Mouse (Mus musculus): ENCODE results near the gene Nedd9. TPM values are rescaled to one million over a fixed set of nuclear protein-coding genes. Genes with fewer than 3 reads are reported as not detected.

Nedd9 gene
- total and polyA plus RNA-seq, 3 experiments = 0.49 to 1.4 TPM; not detected in 1

DNA sequence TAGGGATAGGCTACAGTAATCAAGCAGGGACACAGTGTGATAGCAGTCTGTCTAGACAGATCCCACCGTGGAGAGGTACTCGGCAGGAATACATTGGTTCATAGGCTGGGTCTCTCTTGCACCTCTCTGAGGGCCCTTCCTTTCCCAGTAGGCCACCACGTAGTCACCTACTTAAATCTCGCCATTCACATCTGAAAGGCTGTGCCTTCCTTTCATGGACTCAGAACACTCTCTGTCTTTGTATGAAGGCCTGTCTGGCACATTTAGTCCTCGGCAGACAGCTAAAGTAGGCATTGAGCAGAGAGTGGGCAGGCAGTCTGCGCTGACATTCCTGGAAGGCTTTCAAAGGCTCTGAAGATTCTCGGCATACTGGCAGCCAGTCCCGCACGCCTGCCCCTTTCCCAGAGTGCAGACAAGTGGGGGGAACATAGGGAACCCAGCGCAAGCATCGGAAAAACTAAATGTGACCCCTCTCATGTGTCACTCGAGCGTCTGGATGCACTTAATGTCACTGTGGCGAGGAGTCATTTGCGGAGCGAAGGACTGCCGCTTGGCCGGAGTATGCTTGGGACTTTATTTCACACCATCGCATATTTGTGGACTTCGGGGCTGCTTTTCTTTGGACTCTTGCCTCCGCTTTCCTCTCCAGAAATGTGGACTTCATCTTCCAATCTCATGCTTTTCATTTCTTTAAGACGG, 147.4 kb downstream of the Nedd9 start:
- H3K4me3 ChIP-seq (ENCODE audit: low read depth, low read length) = no peak overlapping the region
- DNase-seq (ENCODE audit: low spot score) = no peak
- ATAC-seq (ENCODE audit: extremely low read depth, insufficient number of reproducible peaks, low FRiP score, poor library complexity, severe bottlenecking) = no peak
- no peaks in the 10 kb centered on the region for H3K36me3 ChIP-seq (replicated peaks)
- no peak for TF ChIP-seq GATA1 (IDR thresholded peaks at IDR 0.05; ENCODE audit: borderline replicate concordance, low read length)
- no peak for TF ChIP-seq CTCF (IDR thresholded peaks at IDR 0.05; ENCODE audit: low read depth, low read length)
- no peak for TF ChIP-seq POLR2AphosphoS5 (IDR thresholded peaks at IDR 0.05; ENCODE audit: insufficient replicate concordance, low read depth, low read length)
- no peak for TF ChIP-seq TAL1 (conservative IDR thresholded peaks at IDR 0.05; ENCODE audit: low read depth, low read length)
- no peak for TF ChIP-seq GATA2 (IDR thresholded peaks at IDR 0.05; ENCODE audit: borderline replicate concordance, low read depth, low read length)
- H3K27me3 ChIP-seq (ENCODE audit: insufficient read depth, low read length) = no peaks in the 10 kb centered on the region
- no peaks in the 10 kb centered on the region for H3K9me3 ChIP-seq (replicated peaks)
- H3K4me1 ChIP-seq (ENCODE audit: insufficient read depth, low read depth, low read length) = no peaks in the 10 kb centered on the region

DNA sequence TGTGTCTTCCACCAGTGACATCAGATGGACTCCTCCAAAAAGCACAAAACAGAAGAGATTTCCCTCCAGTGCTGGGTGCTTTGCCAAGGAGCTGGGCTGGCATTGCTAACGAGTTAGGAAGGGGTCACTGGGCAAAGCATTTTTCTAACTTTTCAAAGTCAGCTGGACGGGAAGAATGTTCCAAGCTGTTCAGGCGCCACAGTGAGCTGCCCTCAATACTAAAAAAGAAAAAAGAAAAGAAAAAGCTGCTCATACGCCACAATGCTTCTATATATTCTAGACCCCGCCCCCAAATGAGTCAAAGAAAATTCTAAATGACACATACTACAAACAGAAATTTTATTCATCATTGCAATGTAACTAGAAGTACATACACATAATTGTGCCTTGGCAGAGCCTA, 148.0 kb downstream of the Nedd9 start:
- Histone ChIP-seq H3K27me3 (ENCODE audit: insufficient read depth, low read length) (no peaks in the 10 kb centered on the region), H3K36me3 (replicated peaks) (no peaks in the 10 kb centered on the region), H3K4me3 (ENCODE audit: low read depth, low read length) (no peak overlapping the region), H3K4me1 (ENCODE audit: insufficient read depth, low read depth, low read length) (no peaks in the 10 kb centered on the region), H3K9me3 (replicated peaks) (no peaks in the 10 kb centered on the region)
- ATAC-seq (ENCODE audit: extremely low read depth, insufficient number of reproducible peaks, low FRiP score, poor library complexity, severe bottlenecking) (no peak), DNase-seq (ENCODE audit: low spot score) (no peak)
- TF ChIP-seq GATA2 (IDR thresholded peaks at IDR 0.05; ENCODE audit: borderline replicate concordance, low read depth, low read length) (no peak), GATA1 (IDR thresholded peaks at IDR 0.05; ENCODE audit: borderline replicate concordance, low read length) (no peak)

DNA sequence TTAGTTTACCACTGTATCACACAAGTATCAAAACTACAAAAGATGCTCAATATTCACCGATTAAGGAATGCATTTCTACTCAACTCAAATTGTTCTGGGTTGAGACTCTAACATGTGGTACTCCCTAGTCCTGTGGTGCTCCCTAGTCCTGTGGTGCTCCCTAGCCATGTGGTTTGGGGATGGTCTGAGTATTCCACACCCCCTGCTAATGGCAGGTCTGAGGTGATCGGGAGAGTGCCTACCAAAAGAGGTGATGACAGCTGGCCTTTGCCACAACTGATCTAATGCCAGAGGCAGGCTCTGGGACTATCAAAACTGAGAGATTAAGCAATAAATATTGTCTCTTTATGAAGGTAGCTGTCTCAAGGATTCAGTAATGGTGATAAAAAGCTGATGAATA, 149.8 kb downstream of the Nedd9 start:
- no peak for TF ChIP-seq GATA1 (IDR thresholded peaks at IDR 0.05; ENCODE audit: borderline replicate concordance, low read length)
- TF ChIP-seq CTCF (IDR thresholded peaks at IDR 0.05; ENCODE audit: low read depth, low read length) = no peak
- TF ChIP-seq TAL1 (conservative IDR thresholded peaks at IDR 0.05; ENCODE audit: low read depth, low read length) = no peak
- no peak for TF ChIP-seq POLR2AphosphoS5 (IDR thresholded peaks at IDR 0.05; ENCODE audit: insufficient replicate concordance, low read depth, low read length)
- TF ChIP-seq GATA2 (IDR thresholded peaks at IDR 0.05; ENCODE audit: borderline replicate concordance, low read depth, low read length) = no peak
- no peaks in the 10 kb centered on the region for H3K4me1 ChIP-seq (ENCODE audit: insufficient read depth, low read depth, low read length)
- H3K36me3 ChIP-seq (replicated peaks) = no peaks in the 10 kb centered on the region
- H3K9me3 ChIP-seq (replicated peaks) = no peaks in the 10 kb centered on the region
- DNase-seq (ENCODE audit: low spot score) (no peak), ATAC-seq (ENCODE audit: extremely low read depth, insufficient number of reproducible peaks, low FRiP score, poor library complexity, severe bottlenecking) (no peak)
- H3K27me3 ChIP-seq (ENCODE audit: insufficient read depth, low read length) = no peaks in the 10 kb centered on the region
- H3K4me3 ChIP-seq (ENCODE audit: low read depth, low read length) = no peak overlapping the region

DNA sequence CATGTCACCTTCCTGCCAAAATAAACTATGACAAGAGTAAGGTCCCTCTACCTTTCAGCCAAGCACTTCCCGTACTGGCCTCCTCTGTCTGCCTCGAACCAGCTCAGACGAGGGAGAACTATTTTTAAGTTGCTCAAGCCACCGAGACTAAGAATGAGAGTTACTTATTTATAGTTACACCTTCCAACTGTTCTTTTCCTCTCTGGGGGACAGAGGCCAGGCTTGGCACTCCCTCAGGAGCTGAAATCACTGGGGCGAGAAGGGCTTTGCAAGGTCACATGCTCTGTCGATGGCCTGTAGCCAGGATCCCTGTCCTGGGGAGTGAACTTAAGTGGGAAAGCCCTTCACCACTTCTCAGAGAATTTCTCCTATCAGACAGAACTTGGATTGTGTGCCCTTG, 150.9 kb downstream of the Nedd9 start:
- Histone ChIP-seq H3K4me3 (ENCODE audit: low read depth, low read length) (no peak overlapping the region), H3K4me1 (ENCODE audit: insufficient read depth, low read depth, low read length) (no peaks in the 10 kb centered on the region), H3K27me3 (ENCODE audit: insufficient read depth, low read length) (no peaks in the 10 kb centered on the region), H3K9me3 (replicated peaks) (no peaks in the 10 kb centered on the region), H3K36me3 (replicated peaks) (no peaks in the 10 kb centered on the region)
- no peak for DNase-seq (ENCODE audit: low spot score)
- TF ChIP-seq GATA2 (IDR thresholded peaks at IDR 0.05; ENCODE audit: borderline replicate concordance, low read depth, low read length) (no peak), TAL1 (conservative IDR thresholded peaks at IDR 0.05; ENCODE audit: low read depth, low read length) (no peak), POLR2AphosphoS5 (IDR thresholded peaks at IDR 0.05; ENCODE audit: insufficient replicate concordance, low read depth, low read length) (no peak), GATA1 (IDR thresholded peaks at IDR 0.05; ENCODE audit: borderline replicate concordance, low read length) (no peak), CTCF (IDR thresholded peaks at IDR 0.05; ENCODE audit: low read depth, low read length) (no peak)
- ATAC-seq (ENCODE audit: extremely low read depth, insufficient number of reproducible peaks, low FRiP score, poor library complexity, severe bottlenecking) = no peak

DNA sequence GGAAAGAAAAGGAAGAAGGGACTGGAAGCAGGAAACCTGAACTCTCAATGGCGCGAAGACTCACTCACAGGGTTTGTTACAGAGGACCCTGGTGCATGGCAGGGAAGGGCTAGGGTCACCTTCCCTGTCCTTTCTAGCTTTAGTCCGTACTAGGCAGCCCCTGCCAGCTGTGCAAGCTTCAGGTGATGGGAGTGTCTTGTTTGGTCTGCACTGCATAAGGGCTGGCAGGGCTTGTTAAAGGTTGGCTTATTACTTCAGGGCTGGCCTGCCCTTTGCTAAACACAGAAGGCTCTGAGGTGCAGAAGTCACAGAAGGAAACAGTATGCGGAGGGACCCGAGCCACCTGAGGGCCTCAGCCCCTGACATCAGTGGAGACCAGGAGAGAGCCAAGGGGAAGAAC, 151.4 kb downstream of the Nedd9 start:
- Histone ChIP-seq H3K4me3 (ENCODE audit: low read depth, low read length) (no peak overlapping the region), H3K27me3 (ENCODE audit: insufficient read depth, low read length) (no peaks in the 10 kb centered on the region), H3K36me3 (replicated peaks) (no peaks in the 10 kb centered on the region), H3K9me3 (replicated peaks) (no peaks in the 10 kb centered on the region), H3K4me1 (ENCODE audit: insufficient read depth, low read depth, low read length) (no peaks in the 10 kb centered on the region)
- TF ChIP-seq POLR2AphosphoS5 (IDR thresholded peaks at IDR 0.05; ENCODE audit: insufficient replicate concordance, low read depth, low read length) (no peak), TAL1 (conservative IDR thresholded peaks at IDR 0.05; ENCODE audit: low read depth, low read length) (no peak), GATA1 (IDR thresholded peaks at IDR 0.05; ENCODE audit: borderline replicate concordance, low read length) (no peak), GATA2 (IDR thresholded peaks at IDR 0.05; ENCODE audit: borderline replicate concordance, low read depth, low read length) (no peak), CTCF (IDR thresholded peaks at IDR 0.05; ENCODE audit: low read depth, low read length) (no peak)
- ATAC-seq (ENCODE audit: extremely low read depth, insufficient number of reproducible peaks, low FRiP score, poor library complexity, severe bottlenecking) (no peak), DNase-seq (ENCODE audit: low spot score) (no peak)

DNA sequence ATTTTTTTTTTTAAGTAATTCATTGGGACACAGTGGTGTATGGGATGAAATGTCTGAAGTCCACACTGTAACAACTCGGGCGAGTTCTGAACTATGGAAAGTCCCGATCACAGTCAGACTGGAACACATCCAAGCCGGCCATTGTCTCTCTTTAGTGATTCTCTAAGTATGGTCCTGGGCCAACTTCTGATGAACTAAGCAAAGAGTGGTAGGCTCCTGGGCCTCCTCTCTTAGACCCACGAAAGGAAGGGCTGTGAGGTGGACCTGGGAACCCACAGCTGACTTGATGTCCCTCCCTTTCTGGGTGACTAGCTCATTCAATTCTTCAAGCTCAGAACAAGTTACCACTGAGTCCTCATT, 152.5 kb downstream of the Nedd9 start:
- H3K27me3 ChIP-seq (ENCODE audit: insufficient read depth, low read length) = no peaks in the 10 kb centered on the region
- ATAC-seq (ENCODE audit: extremely low read depth, insufficient number of reproducible peaks, low FRiP score, poor library complexity, severe bottlenecking) (no peak), DNase-seq (ENCODE audit: low spot score) (no peak)
- no peak overlapping the region for H3K4me3 ChIP-seq (ENCODE audit: low read depth, low read length)
- no peaks in the 10 kb centered on the region for H3K36me3 ChIP-seq (replicated peaks)
- H3K9me3 ChIP-seq (replicated peaks) = no peaks in the 10 kb centered on the region
- TF ChIP-seq GATA2 (IDR thresholded peaks at IDR 0.05; ENCODE audit: borderline replicate concordance, low read depth, low read length) (no peak), CTCF (IDR thresholded peaks at IDR 0.05; ENCODE audit: low read depth, low read length) (no peak), GATA1 (IDR thresholded peaks at IDR 0.05; ENCODE audit: borderline replicate concordance, low read length) (no peak)
- no peaks in the 10 kb centered on the region for H3K4me1 ChIP-seq (ENCODE audit: insufficient read depth, low read depth, low read length)
